Mouse (Mus musculus) ES-E14 (cell line): Measurements from ENCODE around the gene Aplp1.

Source experiments
- CHD2 ChIP-seq: IDR thresholded peaks from 2 replicates; pipeline ENCODE4 v1.6.1; 2014; ENCODE audit warnings: mild to moderate bottlenecking, low read depth, low read length, inconsistent platforms
- HCFC1 ChIP-seq: IDR thresholded peaks from 2 replicates; pipeline ENCODE4 v1.6.1; 2012; ENCODE audit warnings: low read length, inconsistent platforms, borderline replicate concordance; ENCODE audit not compliant: insufficient read depth
- ZNF384 ChIP-seq: IDR thresholded peaks from 2 replicates; pipeline ENCODE4 v1.6.1; 2012; ENCODE audit warnings: low read depth, low read length, inconsistent platforms

- TF ChIP-seq HCFC1 = no peak
- TF ChIP-seq CHD2 = no peak
- no peak for TF ChIP-seq ZNF384
These were observed 8.5 kb downstream of the Aplp1 start for GRCm38 (mm10) chr7:30436879-30437278.
